Mouse (Mus musculus): ENCODE data around the gene Bbs2. TPM values are rescaled to one million over a fixed set of nuclear protein-coding genes. Genes with fewer than 3 reads are reported as not detected.

Bbs2 gene
- polyA plus RNA-seq, 1 experiment from 2014 or later = 6.8 TPM

DNA sequence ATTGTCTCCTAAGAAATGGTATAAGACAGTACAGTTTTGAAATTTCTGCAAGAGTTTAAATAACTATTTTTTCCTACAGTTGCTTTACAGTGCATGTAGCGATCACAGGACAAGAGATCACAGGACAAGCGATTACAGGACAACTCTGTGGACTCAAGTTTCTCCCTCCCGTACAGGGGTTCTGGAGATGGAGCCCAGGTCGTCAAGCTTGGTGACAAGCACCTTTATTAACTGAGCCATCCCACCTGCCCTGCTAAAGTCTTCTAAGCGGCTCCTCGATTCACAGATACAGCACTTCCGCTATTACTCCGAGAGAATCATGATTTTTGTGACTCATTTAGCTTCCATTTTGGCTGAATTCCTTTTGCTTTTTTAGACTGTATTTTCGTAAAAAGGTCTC lies 69.0 kb downstream of the Bbs2 start:
- Histone ChIP-seq H3K4me2 (ENCODE audit: low read depth, low read length) (no peak overlapping the region), H3K4me1 (ENCODE audit: control insufficient read depth, insufficient read depth, low read length) (peaks cover 6% of the 10 kb centered on the region), H3K36me3 (ENCODE audit: control insufficient read depth, insufficient read depth, low read length) (peaks cover 13% of the 10 kb centered on the region), H3K4me3 (ENCODE audit: low read length) (no peak overlapping the region), H3K9me3 (ENCODE audit: control insufficient read depth, low read length) (no peaks in the 10 kb centered on the region), H3K27ac (ENCODE audit: low read length) (no peak overlapping the region), H3K27me3 (replicated peaks; ENCODE audit: control insufficient read depth, insufficient read depth, low read length) (no peaks in the 10 kb centered on the region), H3K9ac (ENCODE audit: low read depth, low read length) (no peak overlapping the region)
- no peak for ATAC-seq
- 95% methylated on average over 9 of the region's 9 CpGs for WGBS

DNA sequence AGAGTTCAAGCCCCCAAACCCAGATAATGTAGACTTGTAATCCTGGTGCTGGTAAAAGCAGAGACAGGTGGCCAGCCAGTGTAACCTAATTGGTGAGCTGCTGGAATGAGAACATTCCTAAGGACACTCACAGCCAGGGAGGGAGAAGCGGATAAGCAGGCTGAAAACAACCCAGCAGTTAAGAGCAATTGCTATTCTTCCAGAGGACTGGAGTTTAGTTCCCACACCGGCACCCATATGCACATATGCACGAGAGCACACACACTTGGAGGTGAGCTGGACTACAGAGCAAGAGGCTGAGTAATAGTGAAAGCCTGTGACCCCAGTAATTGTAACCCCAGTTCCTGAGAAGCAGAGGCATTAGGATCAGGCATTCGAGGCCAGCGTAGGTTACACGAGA lies 74.8 kb downstream of the Bbs2 start:
- H3K9ac ChIP-seq (ENCODE audit: low read depth, low read length) = no peak overlapping the region
- no peak overlapping the region for H3K27ac ChIP-seq (ENCODE audit: low read length)
- H3K27me3 ChIP-seq (replicated peaks; ENCODE audit: control insufficient read depth, insufficient read depth, low read length) = no peaks in the 10 kb centered on the region
- H3K36me3 ChIP-seq (ENCODE audit: control insufficient read depth, insufficient read depth, low read length) = peaks cover 11% of the 10 kb centered on the region
- no peaks in the 10 kb centered on the region for H3K4me1 ChIP-seq (ENCODE audit: control insufficient read depth, insufficient read depth, low read length)
- no peak overlapping the region for H3K4me2 ChIP-seq (ENCODE audit: low read depth, low read length)
- ATAC-seq = no peak
- WGBS = 92% methylated on average over 6 of the region's 6 CpGs
- H3K4me3 ChIP-seq (ENCODE audit: low read length) = no peak overlapping the region
- H3K9me3 ChIP-seq (ENCODE audit: control insufficient read depth, low read length) = no peaks in the 10 kb centered on the region

Other genes with a start within 250 kb of the Bbs2 start
- 27.8 and 36.4 TPM in 2 replicates for gene Amfr, start 86.1 kb downstream of the Bbs2 start, polyA plus RNA-seq (2015; fragmentation: Nextera tagmentation; extraction: Ambion mirVana)
- 87.8 and 95.9 TPM in 2 replicates for gene Nudt21, start 61.9 kb downstream of the Bbs2 start, polyA plus RNA-seq (2015; fragmentation: Nextera tagmentation; extraction: Ambion mirVana)
- gene Ogfod1, start 61.7 kb downstream of the Bbs2 start, polyA plus RNA-seq (2015; fragmentation: Nextera tagmentation; extraction: Ambion mirVana) = 12.5 and 13.1 TPM in 2 replicates
- gene Mt4, start 38.3 kb upstream of the Bbs2 start, polyA plus RNA-seq (2015; fragmentation: Nextera tagmentation; extraction: Ambion mirVana) = 5.5 and 6.3 TPM in 2 replicates
- 5.4 and 5.5 TPM in 2 replicates for gene Mt3, start 53.7 kb upstream of the Bbs2 start, polyA plus RNA-seq (2015; fragmentation: Nextera tagmentation; extraction: Ambion mirVana)
- 600 and 738 TPM in 2 replicates for gene Mt2, start 73.7 kb upstream of the Bbs2 start, polyA plus RNA-seq (2015; fragmentation: Nextera tagmentation; extraction: Ambion mirVana)
- 3,631 and 3,684 TPM in 2 replicates for gene Mt1, start 80.2 kb upstream of the Bbs2 start, polyA plus RNA-seq (2015; fragmentation: Nextera tagmentation; extraction: Ambion mirVana)
- gene Nup93, start 115.6 kb upstream of the Bbs2 start, polyA plus RNA-seq (2015; fragmentation: Nextera tagmentation; extraction: Ambion mirVana) = 56.9 and 66.4 TPM in 2 replicates
- 0.05 and 0.06 TPM in 2 replicates for gene Slc12a3, start 230.3 kb upstream of the Bbs2 start, polyA plus RNA-seq (2015; fragmentation: Nextera tagmentation; extraction: Ambion mirVana)

All from intestine, embryonic 16.5 days (tissue).